ENCODE assay signal across 19 mouse cellular contexts in the genomic region with DNA sequence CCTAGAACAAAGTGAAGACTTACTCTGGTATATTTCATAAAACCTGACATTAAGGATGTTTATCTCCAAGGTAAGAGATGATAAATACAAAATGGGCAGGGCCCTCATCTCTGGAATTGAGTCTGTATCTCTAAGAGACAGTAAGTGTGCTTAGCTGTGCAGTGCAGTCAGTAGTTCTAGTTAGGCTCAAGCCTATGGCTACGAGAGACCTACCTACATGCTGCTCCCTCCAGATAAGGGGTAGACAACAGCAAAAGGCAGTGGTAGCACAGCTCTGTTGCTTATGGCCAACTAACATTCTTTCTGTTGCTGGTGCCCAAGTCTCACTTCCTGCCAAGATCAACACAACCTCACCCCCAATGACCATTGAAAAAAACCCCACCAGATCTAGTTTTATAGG. TPM values are rescaled to one million over a fixed set of nuclear protein-coding genes. Genes with fewer than 3 reads are reported as not detected.
DNase-seq lines count a peak whose midpoint lies in the region; ATAC-seq lines count a peak whose summit lies in the region.
"Had no signal": no experiment of that assay in that cellular context is flagged by ENCODE, and none has a peak within 500 bp of the region (broad histone marks: within the 10 kb centered on the region; RNA-seq: fewer than 3 reads in every experiment).

No protein-coding gene starts in this region.

- H3K9me3 ChIP-seq in heart, embryonic 10.5 days: no peaks in the 10 kb centered on the region
- no peaks in the 10 kb centered on the region for H3K9me3 ChIP-seq in midbrain, embryonic 11.5 days (ENCODE audit: control insufficient read depth, low read length)
- no peaks in the 10 kb centered on the region for H3K9me3 ChIP-seq in midbrain, embryonic 13.5 days
- H3K9me3 ChIP-seq in liver, embryonic 12.5 days (replicated peaks): no peaks in the 10 kb centered on the region
- no peaks in the 10 kb centered on the region for H3K9me3 ChIP-seq in stomach, embryonic 16.5 days (replicated peaks; ENCODE audit: control insufficient read depth, low read length)
- H3K9me3 ChIP-seq: hindbrain, embryonic 15.5 days; limb, embryonic 12.5 days had no signal

- no peaks in the 10 kb centered on the region for H3K4me1 ChIP-seq in heart, embryonic 10.5 days
- no peaks in the 10 kb centered on the region for H3K4me1 ChIP-seq in midbrain, embryonic 11.5 days (ENCODE audit: control insufficient read depth, insufficient read depth, low read length)
- H3K4me1 ChIP-seq in midbrain, embryonic 13.5 days (replicated peaks): no peaks in the 10 kb centered on the region
- peaks cover 29% of the 10 kb centered on the region for H3K4me1 ChIP-seq in liver, embryonic 12.5 days
- H3K4me1 ChIP-seq in stomach, embryonic 16.5 days (ENCODE audit: control insufficient read depth, insufficient read depth, low read length): no peaks in the 10 kb centered on the region
- H3K4me1 ChIP-seq: hindbrain, embryonic 15.5 days; limb, embryonic 12.5 days had no signal

- ATAC-seq in midbrain, embryonic 11.5 days (ENCODE audit: low FRiP score): no peak
- ATAC-seq in midbrain, embryonic 13.5 days: no peak
- ATAC-seq in liver, embryonic 12.5 days: peak; percentile 98
- ATAC-seq in stomach, embryonic 16.5 days (ENCODE audit: insufficient read depth, low FRiP score): 0 out of 2 replicates have a peak, but pooled peaks have one; percentile 9
- ATAC-seq in CD4-positive, CD25-positive, alpha-beta regulatory T cell, adult 4 months: no peak
- ATAC-seq in monocyte, adult 5-6 weeks (replicated peaks; ENCODE audit: insufficient number of reproducible peaks, low FRiP score, low TSS enrichment, poor library complexity, severe bottlenecking): no peak
- ATAC-seq: forebrain, postnatal 0 days had no signal

- H3K9ac ChIP-seq in midbrain, embryonic 11.5 days (ENCODE audit: low read length): no peak overlapping the region
- no peak overlapping the region for H3K9ac ChIP-seq in midbrain, embryonic 13.5 days (replicated peaks)
- peak overlapping the region; percentile 35; the same call in 1 of the 2 replicates for H3K9ac ChIP-seq in liver, embryonic 12.5 days
- H3K9ac ChIP-seq in stomach, embryonic 16.5 days (ENCODE audit: low read length): no peak overlapping the region
- H3K9ac ChIP-seq: forebrain, postnatal 0 days; hindbrain, embryonic 15.5 days; limb, embryonic 12.5 days had no signal

- intact Hi-C loops in heart, postnatal 36 days (cut with DNase I): no loop called here

- H3K4me3 ChIP-seq in heart, embryonic 10.5 days: no peak overlapping the region
- H3K4me3 ChIP-seq in midbrain, embryonic 11.5 days (ENCODE audit: low read depth, low read length): no peak overlapping the region
- H3K4me3 ChIP-seq in midbrain, embryonic 13.5 days (replicated peaks): no peak overlapping the region
- no peak overlapping the region for H3K4me3 ChIP-seq in liver, embryonic 12.5 days
- no peak overlapping the region for H3K4me3 ChIP-seq in stomach, embryonic 16.5 days (replicated peaks; ENCODE audit: low read length)
- H3K4me3 ChIP-seq: hindbrain, embryonic 15.5 days; layer of hippocampus, adult 2 months; left cerebral cortex, adult 2 months; limb, embryonic 12.5 days had no signal

- DNase-seq in heart, embryonic 10.5 days (ENCODE audit: low spot score): peak; percentile 77
- DNase-seq in heart, postnatal 36 days: no peak
- DNase-seq in midbrain, embryonic 11.5 days (ENCODE audit: low spot score, missing footprints): peak; percentile 81
- DNase-seq: adrenal gland, postnatal 10 days; cerebellum, adult 9-10 months; gastrocnemius, postnatal 10 days; lung, postnatal 10 days; midbrain, embryonic 14.5 days; thymus, adult 18-20 months had no signal

- H3K27ac ChIP-seq in heart, embryonic 10.5 days: no peak overlapping the region
- no peak overlapping the region for H3K27ac ChIP-seq in midbrain, embryonic 11.5 days (ENCODE audit: low read depth, low read length)
- H3K27ac ChIP-seq in midbrain, embryonic 13.5 days: no peak overlapping the region
- peak overlapping the region; percentile 75 for H3K27ac ChIP-seq in liver, embryonic 12.5 days
- no peak overlapping the region for H3K27ac ChIP-seq in stomach, embryonic 16.5 days (ENCODE audit: low read length)
- H3K27ac ChIP-seq: hindbrain, embryonic 15.5 days; layer of hippocampus, adult 2 months; left cerebral cortex, adult 2 months; limb, embryonic 12.5 days had no signal

- H3K27me3 ChIP-seq in heart, embryonic 10.5 days (ENCODE audit: insufficient read depth, poor library complexity, severe bottlenecking): no peaks in the 10 kb centered on the region
- no peaks in the 10 kb centered on the region for H3K27me3 ChIP-seq in midbrain, embryonic 11.5 days (ENCODE audit: control insufficient read depth, insufficient read depth, low read length)
- no peaks in the 10 kb centered on the region for H3K27me3 ChIP-seq in midbrain, embryonic 13.5 days
- no peaks in the 10 kb centered on the region for H3K27me3 ChIP-seq in liver, embryonic 12.5 days (replicated peaks)
- no peaks in the 10 kb centered on the region for H3K27me3 ChIP-seq in stomach, embryonic 16.5 days (ENCODE audit: control insufficient read depth, insufficient read depth, low read length)
- H3K27me3 ChIP-seq: hindbrain, embryonic 15.5 days; limb, embryonic 12.5 days had no signal

- no peak overlapping the region for H3K4me2 ChIP-seq in midbrain, embryonic 11.5 days
- no peak overlapping the region for H3K4me2 ChIP-seq in midbrain, embryonic 13.5 days (replicated peaks)
- H3K4me2 ChIP-seq in liver, embryonic 12.5 days: peak overlapping the region; percentile 17
- no peak overlapping the region for H3K4me2 ChIP-seq in stomach, embryonic 16.5 days (ENCODE audit: low read depth, low read length)
- H3K4me2 ChIP-seq: hindbrain, embryonic 15.5 days; limb, embryonic 12.5 days had no signal

- WGBS in heart, embryonic 10.5 days: 57% methylated on average over 1 of the region's 1 CpGs
- WGBS in midbrain, embryonic 11.5 days: 91% methylated on average over 1 of the region's 1 CpGs
- 86% methylated on average over 1 of the region's 1 CpGs for WGBS in midbrain, embryonic 13.5 days
- WGBS in liver, embryonic 12.5 days (ENCODE audit: insufficient replicate concordance): 17% methylated on average over 1 of the region's 1 CpGs
- 84% methylated on average over 1 of the region's 1 CpGs for WGBS in stomach, embryonic 16.5 days

- H3K36me3 ChIP-seq in heart, embryonic 10.5 days: peaks cover 68% of the 10 kb centered on the region
- peaks cover 8% of the 10 kb centered on the region for H3K36me3 ChIP-seq in midbrain, embryonic 11.5 days (ENCODE audit: control insufficient read depth, insufficient read depth, low read length)
- peaks cover 54% of the 10 kb centered on the region for H3K36me3 ChIP-seq in midbrain, embryonic 13.5 days
- H3K36me3 ChIP-seq in liver, embryonic 12.5 days: peaks cover 86% of the 10 kb centered on the region
- peaks cover 20% of the 10 kb centered on the region for H3K36me3 ChIP-seq in stomach, embryonic 16.5 days (ENCODE audit: control insufficient read depth, insufficient read depth, low read length)

RNA-seq across cellular contexts. Expression of a gene that starts 24.3 kb away (rescaled TPM):
- polyA plus RNA-seq in heart, embryonic 10.5 days (2016; fragmentation: Nextera tagmentation; extraction: Ambion mirVana): 50.2 and 68.6 TPM in 2 replicates
- 100 to 1,000 TPM; 221 to 229 TPM for total RNA-seq in heart, postnatal 36 days (2021)
- polyA plus RNA-seq in midbrain, embryonic 11.5 days (2014; fragmentation: Nextera tagmentation; extraction: Ambion mirVana): 9.2 and 10.8 TPM in 2 replicates
- polyA plus RNA-seq in midbrain, embryonic 13.5 days (2015; fragmentation: Nextera tagmentation; extraction: Ambion mirVana): 12.7 and 14.2 TPM in 2 replicates
- polyA plus RNA-seq in liver, embryonic 12.5 days (2016; fragmentation: Nextera tagmentation; extraction: Ambion mirVana): 49.6 and 50.1 TPM in 2 replicates
- polyA plus RNA-seq in stomach, embryonic 16.5 days (2015; fragmentation: Nextera tagmentation; extraction: Ambion mirVana): 41.3 and 42.5 TPM in 2 replicates
- polyA plus RNA-seq in CD4-positive, CD25-positive, alpha-beta regulatory T cell, adult 4 months (2017; shearing (Covaris generic)): 10 to 100 TPM in 1 of 2 experiments, 1 to 10 TPM in 1; 7.8 to 12.2 TPM
- 13.9 to 24.2 TPM (median 16.7 TPM) in 3 replicates for total RNA-seq in monocyte, adult 5-6 weeks (2017)

RNA-seq across cellular contexts. Expression of a gene that starts 50.9 kb away (rescaled TPM):
- 47.2 and 55.8 TPM in 2 replicates for polyA plus RNA-seq in heart, embryonic 10.5 days (2016; fragmentation: Nextera tagmentation; extraction: Ambion mirVana)
- total RNA-seq in heart, postnatal 36 days (2021): 100 to 1,000 TPM; 201 to 204 TPM
- 103 and 112 TPM in 2 replicates for polyA plus RNA-seq in midbrain, embryonic 11.5 days (2014; fragmentation: Nextera tagmentation; extraction: Ambion mirVana)
- 59.6 and 66.9 TPM in 2 replicates for polyA plus RNA-seq in midbrain, embryonic 13.5 days (2015; fragmentation: Nextera tagmentation; extraction: Ambion mirVana)
- polyA plus RNA-seq in liver, embryonic 12.5 days (2016; fragmentation: Nextera tagmentation; extraction: Ambion mirVana): 54.3 and 54.7 TPM in 2 replicates
- polyA plus RNA-seq in stomach, embryonic 16.5 days (2015; fragmentation: Nextera tagmentation; extraction: Ambion mirVana): 30.9 and 35.7 TPM in 2 replicates
- 10 to 100 TPM; 63.6 to 82.3 TPM for polyA plus RNA-seq in CD4-positive, CD25-positive, alpha-beta regulatory T cell, adult 4 months (2017; shearing (Covaris generic))
- 110 to 123 TPM (median 118 TPM) in 3 replicates for total RNA-seq in monocyte, adult 5-6 weeks (2017)

RNA-seq across cellular contexts. Expression of a gene that starts 54.2 kb away (rescaled TPM):
- polyA plus RNA-seq in heart, embryonic 10.5 days (2016; fragmentation: Nextera tagmentation; extraction: Ambion mirVana): 1.6 and 1.7 TPM in 2 replicates
- under 1 TPM; 0.33 to 0.36 TPM for total RNA-seq in heart, postnatal 36 days (2021)
- 1.1 and 1.6 TPM in 2 replicates for polyA plus RNA-seq in midbrain, embryonic 11.5 days (2014; fragmentation: Nextera tagmentation; extraction: Ambion mirVana)
- 1.7 and 1.8 TPM in 2 replicates for polyA plus RNA-seq in midbrain, embryonic 13.5 days (2015; fragmentation: Nextera tagmentation; extraction: Ambion mirVana)
- 14.7 and 16.0 TPM in 2 replicates for polyA plus RNA-seq in liver, embryonic 12.5 days (2016; fragmentation: Nextera tagmentation; extraction: Ambion mirVana)
- 0.37 and 0.41 TPM in 2 replicates for polyA plus RNA-seq in stomach, embryonic 16.5 days (2015; fragmentation: Nextera tagmentation; extraction: Ambion mirVana)
- polyA plus RNA-seq in CD4-positive, CD25-positive, alpha-beta regulatory T cell, adult 4 months (2017; shearing (Covaris generic)): not detected
- not detected in 3 replicates for total RNA-seq in monocyte, adult 5-6 weeks (2017)

Comparison
In these comparisons a context has a peak if more than half of its experiments do, and no peak if none do; other contexts are left out.
1. DNase-seq: peak in heart, embryonic 10.5 days (single experiment) and midbrain, embryonic 11.5 days (single experiment); none in heart, postnatal 36 days (0 of 2).
2. ATAC-seq: peak in liver, embryonic 12.5 days (single experiment) and stomach, embryonic 16.5 days (single experiment); none in midbrain, embryonic 11.5 days (single experiment), midbrain, embryonic 13.5 days (single experiment), CD4-positive, CD25-positive, alpha-beta regulatory T cell, adult 4 months (single experiment) and monocyte, adult 5-6 weeks (single experiment).